Mouse (Mus musculus): Measurements from ENCODE around the gene Pir. TPM values are rescaled to one million over a fixed set of nuclear protein-coding genes. Genes with fewer than 3 reads are reported as not detected.

Gene Pir
- polyA plus RNA-seq, 1 experiment from 2014 or later: 17.7 TPM

Other genes starting within 250 kb of the Pir start
- gene Car5b, start 241.4 kb upstream of the Pir start, polyA plus RNA-seq (2015; fragmentation: Nextera tagmentation; extraction: Ambion mirVana): 0.73 and 0.91 TPM in 2 replicates
- gene Siah1b, start 192.9 kb upstream of the Pir start, polyA plus RNA-seq (2015; fragmentation: Nextera tagmentation; extraction: Ambion mirVana): 22.0 and 28.4 TPM in 2 replicates
- gene Cltrn, start 180.5 kb upstream of the Pir start, polyA plus RNA-seq (2015; fragmentation: Nextera tagmentation; extraction: Ambion mirVana): 0.39 and 0.70 TPM in 2 replicates
- 2.1 and 3.3 TPM in 2 replicates for gene Ace2, start 130.0 kb upstream of the Pir start, polyA plus RNA-seq (2015; fragmentation: Nextera tagmentation; extraction: Ambion mirVana)
- gene Bmx, start 11.2 kb upstream of the Pir start, polyA plus RNA-seq (2015; fragmentation: Nextera tagmentation; extraction: Ambion mirVana): 1.3 and 1.6 TPM in 2 replicates
- gene Vegfd, start 104.0 kb downstream of the Pir start, polyA plus RNA-seq (2015; fragmentation: Nextera tagmentation; extraction: Ambion mirVana): 56.4 and 58.4 TPM in 2 replicates
- 20.3 and 22.0 TPM in 2 replicates for gene Piga, start 150.4 kb downstream of the Pir start, polyA plus RNA-seq (2015; fragmentation: Nextera tagmentation; extraction: Ambion mirVana)
- gene Asb11, start 167.6 kb downstream of the Pir start, polyA plus RNA-seq (2015; fragmentation: Nextera tagmentation; extraction: Ambion mirVana): 0.45 and 0.50 TPM in 2 replicates
- not detected in 2 replicates for gene Asb9, start 237.0 kb downstream of the Pir start, polyA plus RNA-seq (2015; fragmentation: Nextera tagmentation; extraction: Ambion mirVana)